Mouse (Mus musculus) kidney, embryonic 15.5 days (tissue): ENCODE results near the gene Crim1. TPM values are rescaled to one million over a fixed set of nuclear protein-coding genes. Genes with fewer than 3 reads are reported as not detected.

Experiments
- ATAC-seq: fragments of 200-750 bp; cut with Nextera tagmentation; replicated peaks from 2 replicates; pipeline ENCODE4 v1.8.0; 2017; ENCODE audit warnings: moderate TSS enrichment; ENCODE audit not compliant: low FRiP score
- H3K27ac ChIP-seq: fragments of 300-500 bp; sonication (generic); 2 replicates; pipeline ENCODE4 v1.5.1; 2015; ENCODE audit warnings: mild to moderate bottlenecking, inconsistent platforms
- H3K27me3 ChIP-seq: fragments of 300-500 bp; sonication (generic); 2 replicates; pipeline ENCODE4 v1.6.1; 2015; ENCODE audit warnings: inconsistent platforms
- H3K36me3 ChIP-seq: fragments of 300-500 bp; sonication (generic); 2 replicates; pipeline ENCODE4 v1.6.1; 2015; ENCODE audit warnings: inconsistent platforms
- H3K4me1 ChIP-seq: fragments of 300-500 bp; sonication (generic); 2 replicates; pipeline ENCODE4 v1.6.1; 2015; ENCODE audit warnings: inconsistent platforms
- H3K4me2 ChIP-seq: fragments of 300-500 bp; sonication (generic); 2 replicates; pipeline ENCODE4 v1.6.1; 2015; ENCODE audit warnings: moderate library complexity, mild to moderate bottlenecking, inconsistent platforms
- H3K4me3 ChIP-seq: fragments of 300-500 bp; sonication (generic); replicated peaks from 2 replicates; pipeline ENCODE4 v1.5.1; 2015; ENCODE audit warnings: mild to moderate bottlenecking, inconsistent platforms
- H3K9ac ChIP-seq: fragments of 300-500 bp; sonication (generic); 2 replicates; pipeline ENCODE4 v1.6.1; 2015; ENCODE audit warnings: mild to moderate bottlenecking, inconsistent platforms
- H3K9me3 ChIP-seq: fragments of 300-500 bp; sonication (generic); replicated peaks from 2 replicates; pipeline ENCODE4 v1.6.1; 2016; ENCODE audit warnings: inconsistent platforms
- WGBS: fragments of 180-500 bp; shearing (Covaris S2); methylation state at CpG from one replicate; pipeline ENCODE4 v1.1.7; 2015; ENCODE audit warnings: mixed read lengths; 5-methylcytosine and 5-hydroxymethylcytosine counted together
- polyA plus RNA-seq: library from polyadenylated mRNA; unstranded; fragments of >200 nt; fragmentation: Nextera tagmentation; extraction: Ambion mirVana; gene quantifications from 2 replicates; pipeline ENCODE4 v1.2.1, GENCODE M21; 2015

The Crim1 gene
- polyA plus RNA-seq, 1 experiment from 2014 or later = 6.5 TPM

DNA sequence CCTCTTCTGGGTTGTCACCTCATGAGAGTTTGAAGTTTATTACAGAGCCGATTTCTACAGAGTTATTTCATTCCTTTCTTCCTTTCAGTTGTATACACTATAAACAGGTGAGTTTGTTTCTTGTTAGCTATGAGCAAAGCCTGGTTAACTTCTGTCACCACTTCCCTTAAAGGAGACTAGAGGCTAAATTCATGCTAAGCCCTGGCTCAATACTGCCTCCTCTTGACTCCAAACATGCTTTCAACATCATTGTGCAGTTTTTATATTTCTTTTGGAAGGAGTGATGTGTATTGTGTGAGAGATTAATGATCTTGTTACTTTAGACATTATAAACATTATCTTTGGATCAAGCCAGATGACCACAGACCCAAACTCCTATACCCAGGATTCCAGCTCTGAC, 170.4 kb downstream of the Crim1 start:
- ATAC-seq = no peak
- Histone ChIP-seq H3K4me2 (no peak overlapping the region), H3K4me1 (peaks cover 6% of the 10 kb centered on the region; the same call in 1 of the 2 replicates), H3K36me3 (peaks cover 54% of the 10 kb centered on the region), H3K27ac (no peak overlapping the region), H3K4me3 (no peak overlapping the region), H3K9me3 (no peaks in the 10 kb centered on the region), H3K9ac (no peak overlapping the region), H3K27me3 (no peaks in the 10 kb centered on the region)
- 93% methylated on average over 1 of the region's 1 CpGs for WGBS

DNA sequence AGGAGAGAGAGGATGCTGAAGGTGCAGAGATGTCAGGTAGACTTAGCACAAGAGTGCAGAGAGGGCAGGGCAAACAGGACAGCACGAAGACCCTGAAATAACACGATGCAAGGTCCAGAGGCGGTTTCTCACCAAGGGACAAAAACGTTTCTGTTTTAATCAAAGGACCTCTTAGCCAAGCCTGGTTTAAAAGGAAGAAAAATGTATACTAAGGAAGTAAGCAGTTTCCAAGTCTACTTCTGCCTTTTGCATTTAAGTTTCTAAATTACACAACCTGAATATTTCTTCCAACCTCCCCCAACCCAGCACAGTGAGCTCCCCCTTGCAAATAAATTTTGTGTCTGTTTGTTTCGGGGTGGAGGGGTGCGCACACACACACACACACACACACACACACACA, 173.1 kb downstream of the Crim1 start:
- no peak overlapping the region for H3K4me2 ChIP-seq
- H3K4me3 ChIP-seq = no peak overlapping the region
- H3K9ac ChIP-seq = no peak overlapping the region
- H3K9me3 ChIP-seq = no peaks in the 10 kb centered on the region
- H3K27ac ChIP-seq = no peak overlapping the region
- H3K36me3 ChIP-seq = peaks cover 61% of the 10 kb centered on the region
- H3K4me1 ChIP-seq = no peaks in the 10 kb centered on the region
- ATAC-seq = no peak
- 90% methylated on average over 6 of the region's 6 CpGs for WGBS
- no peaks in the 10 kb centered on the region for H3K27me3 ChIP-seq

DNA sequence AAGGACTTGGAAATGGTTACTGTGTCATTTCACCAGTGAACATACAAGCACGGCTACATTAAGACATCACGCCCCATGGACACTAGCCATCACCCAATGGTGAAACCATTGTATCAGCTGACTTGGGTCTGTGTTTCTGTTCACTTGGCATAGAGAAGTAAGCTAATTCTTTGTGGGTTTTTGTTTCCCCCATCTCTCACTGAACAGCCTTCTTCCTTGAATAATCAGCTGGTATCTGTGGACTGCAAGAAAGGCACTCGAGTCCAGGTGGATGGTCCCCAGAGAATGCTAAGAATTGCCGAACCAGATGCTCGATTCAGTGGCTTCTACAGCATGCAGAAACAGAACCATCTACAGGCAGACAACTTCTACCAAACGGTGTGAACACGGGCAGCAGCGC, 173.8 kb downstream of the Crim1 start:
- 94% methylated on average over 8 of the region's 8 CpGs for WGBS
- H3K9me3 ChIP-seq = no peaks in the 10 kb centered on the region
- H3K36me3 ChIP-seq = peaks cover 57% of the 10 kb centered on the region
- no peak overlapping the region for H3K4me3 ChIP-seq
- no peak overlapping the region for H3K9ac ChIP-seq
- 0 out of 2 replicates have a peak, but pooled peaks cover under 1% of the 10 kb centered on the region for H3K4me1 ChIP-seq
- H3K4me2 ChIP-seq = no peak overlapping the region
- H3K27ac ChIP-seq = no peak overlapping the region
- no peaks in the 10 kb centered on the region for H3K27me3 ChIP-seq
- no peak for ATAC-seq

- no peak overlapping the region for H3K4me2 ChIP-seq
Measured at GRCm38 (mm10) chr17:78374756-78375155, 174.7 kb downstream of the Crim1 start.

DNA sequence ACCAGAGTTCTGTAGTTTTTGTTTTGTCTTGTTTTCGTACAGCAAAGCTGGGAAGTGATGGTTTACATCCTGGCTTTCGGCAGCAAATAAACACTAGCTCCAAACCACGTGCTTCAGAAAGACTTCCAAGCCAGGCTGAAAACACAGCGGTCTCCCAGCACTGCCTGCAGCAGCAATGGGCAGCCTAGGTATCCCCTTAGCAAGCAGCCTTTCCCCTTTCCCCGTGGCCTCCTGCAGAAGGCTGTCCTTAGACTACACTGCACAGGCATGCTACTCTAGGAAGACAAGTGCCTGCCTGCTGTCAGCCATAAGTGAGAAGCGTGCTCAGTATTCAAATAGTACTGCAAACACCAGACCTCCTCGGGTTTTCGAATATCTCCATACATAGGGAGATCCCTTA, 176.5 kb downstream of the Crim1 start:
- H3K9ac ChIP-seq = no peak overlapping the region
- H3K36me3 ChIP-seq = peaks cover 40% of the 10 kb centered on the region
- no peak overlapping the region for H3K4me3 ChIP-seq
- no peak overlapping the region for H3K27ac ChIP-seq
- H3K9me3 ChIP-seq = no peaks in the 10 kb centered on the region
- WGBS = 69% methylated on average over 8 of the region's 8 CpGs
- H3K4me2 ChIP-seq = no peak overlapping the region
- H3K4me1 ChIP-seq = 0 out of 2 replicates have a peak, but pooled peaks cover 10% of the 10 kb centered on the region
- ATAC-seq = no peak
- no peaks in the 10 kb centered on the region for H3K27me3 ChIP-seq

More at GRCm38 (mm10) chr17:78374756-78375155, 174.7 kb downstream of the Crim1 start:
- WGBS = 49% methylated on average over 10 of the region's 10 CpGs
- 0 out of 2 replicates have a peak, but pooled peaks cover 8% of the 10 kb centered on the region for H3K4me1 ChIP-seq
- no peak overlapping the region for H3K4me3 ChIP-seq
- ATAC-seq = no peak
- no peak overlapping the region for H3K9ac ChIP-seq
- H3K27ac ChIP-seq = no peak overlapping the region
- no peaks in the 10 kb centered on the region for H3K9me3 ChIP-seq
- H3K36me3 ChIP-seq = peaks cover 48% of the 10 kb centered on the region
- H3K27me3 ChIP-seq = no peaks in the 10 kb centered on the region

GRCm38 (mm10) chr17:78379079-78379729, 179.2 kb downstream of the Crim1 start:
- H3K9ac ChIP-seq = no peak overlapping the region
- 0 out of 2 replicates have a peak, but pooled peaks cover 10% of the 10 kb centered on the region for H3K4me1 ChIP-seq
- WGBS = 40% methylated on average over 8 of the region's 8 CpGs
- no peak overlapping the region for H3K4me2 ChIP-seq
- no peak overlapping the region for H3K4me3 ChIP-seq
- ATAC-seq = peak; percentile 50; the same call in 1 of the 2 replicates
- H3K27me3 ChIP-seq = no peaks in the 10 kb centered on the region
- H3K36me3 ChIP-seq = peaks cover 38% of the 10 kb centered on the region
- no peaks in the 10 kb centered on the region for H3K9me3 ChIP-seq
- H3K27ac ChIP-seq = 0 out of 2 replicates have a peak overlapping the region, but pooled peaks have one; percentile 18

GRCm38 (mm10) chr17:78379730-78380245, 179.7 kb downstream of the Crim1 start:
- Histone ChIP-seq H3K4me2 (no peak overlapping the region), H3K27ac (no peak overlapping the region), H3K4me3 (no peak overlapping the region), H3K9ac (no peak overlapping the region), H3K9me3 (no peaks in the 10 kb centered on the region), H3K27me3 (no peaks in the 10 kb centered on the region), H3K36me3 (peaks cover 35% of the 10 kb centered on the region), H3K4me1 (0 out of 2 replicates have a peak, but pooled peaks cover 10% of the 10 kb centered on the region)
- 54% methylated on average over 11 of the region's 11 CpGs for WGBS
- ATAC-seq = no peak

GRCm38 (mm10) chr17:78382321-78382720, 182.3 kb downstream of the Crim1 start:
- no peak overlapping the region for H3K4me3 ChIP-seq
- H3K4me1 ChIP-seq = 0 out of 2 replicates have a peak, but pooled peaks cover 10% of the 10 kb centered on the region
- H3K9ac ChIP-seq = no peak overlapping the region
- H3K27me3 ChIP-seq = no peaks in the 10 kb centered on the region
- peaks cover 31% of the 10 kb centered on the region for H3K36me3 ChIP-seq
- WGBS = 87% methylated on average over 3 of the region's 3 CpGs
- H3K27ac ChIP-seq = no peak overlapping the region
- ATAC-seq = no peak
- no peak overlapping the region for H3K4me2 ChIP-seq
- H3K9me3 ChIP-seq = no peaks in the 10 kb centered on the region

DNA sequence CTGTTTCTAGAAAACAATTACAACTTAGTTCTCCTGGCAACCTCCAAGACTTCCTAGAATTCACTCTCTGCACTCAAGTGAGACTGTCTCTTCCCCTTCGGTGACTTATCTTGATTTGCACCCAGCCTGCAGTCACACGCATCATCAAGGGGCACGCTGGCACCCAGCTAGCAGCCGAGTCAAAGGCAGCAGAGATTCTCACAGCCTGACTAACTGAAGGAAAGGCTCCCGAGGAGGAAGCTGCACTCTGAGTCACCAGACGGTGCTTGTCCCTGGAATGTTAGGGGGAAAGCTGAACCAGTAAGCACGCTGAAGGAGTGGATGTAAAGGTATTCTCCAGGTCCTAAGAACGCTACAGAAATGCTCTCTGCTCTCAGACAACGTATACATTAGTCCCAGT, 187.6 kb downstream of the Crim1 start:
- H3K36me3 ChIP-seq = peaks cover 5% of the 10 kb centered on the region; the same call in 1 of the 2 replicates
- WGBS = 71% methylated on average over 9 of the region's 9 CpGs
- no peak overlapping the region for H3K9ac ChIP-seq
- H3K4me2 ChIP-seq = no peak overlapping the region
- H3K4me1 ChIP-seq = 0 out of 2 replicates have a peak, but pooled peaks cover 4% of the 10 kb centered on the region
- H3K4me3 ChIP-seq = no peak overlapping the region
- H3K27me3 ChIP-seq = no peaks in the 10 kb centered on the region
- H3K27ac ChIP-seq = no peak overlapping the region
- ATAC-seq = no peak
- H3K9me3 ChIP-seq = no peaks in the 10 kb centered on the region

- Histone ChIP-seq H3K4me2 (no peak overlapping the region), H3K36me3 (no peaks in the 10 kb centered on the region; the same call in 1 of the 2 replicates), H3K4me1 (0 out of 2 replicates have a peak, but pooled peaks cover 6% of the 10 kb centered on the region), H3K9ac (no peak overlapping the region), H3K4me3 (no peak overlapping the region), H3K27me3 (no peaks in the 10 kb centered on the region), H3K27ac (no peak overlapping the region), H3K9me3 (no peaks in the 10 kb centered on the region)
- WGBS = 74% methylated on average over 9 of the region's 9 CpGs
- ATAC-seq = no peak; the same call in 1 of the 2 replicates
Measured at GRCm38 (mm10) chr17:78388101-78388847, 188.2 kb downstream of the Crim1 start.

DNA sequence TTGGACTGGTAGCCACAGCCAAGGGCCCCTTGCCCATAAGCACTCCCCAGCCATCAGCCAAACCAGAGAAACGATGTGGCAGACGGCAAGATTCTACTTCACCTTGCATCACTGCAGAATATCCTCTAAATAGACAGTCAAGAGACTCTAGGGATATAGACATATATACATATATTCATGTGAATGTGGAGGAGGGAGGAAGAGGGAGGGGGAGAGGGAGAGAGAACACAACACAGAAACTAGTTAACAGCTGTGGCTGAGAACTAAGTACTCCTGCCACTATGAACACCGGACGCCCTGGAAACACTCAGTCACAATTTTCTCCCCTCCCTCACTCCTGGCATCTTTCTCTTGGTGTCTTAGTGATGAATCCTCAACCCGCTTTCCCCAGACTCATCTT, 189.5 kb downstream of the Crim1 start:
- Histone ChIP-seq H3K4me2 (no peak overlapping the region), H3K36me3 (no peaks in the 10 kb centered on the region; the same call in 1 of the 2 replicates), H3K4me3 (no peak overlapping the region), H3K27ac (no peak overlapping the region), H3K4me1 (0 out of 2 replicates have a peak, but pooled peaks cover 6% of the 10 kb centered on the region), H3K9me3 (no peaks in the 10 kb centered on the region), H3K9ac (no peak overlapping the region), H3K27me3 (no peaks in the 10 kb centered on the region)
- 92% methylated on average over 5 of the region's 5 CpGs for WGBS
- ATAC-seq = no peak
